Comparison of ENCODE assay signal across 8 mouse cellular contexts in genomic region chr15:89179630-89179964, GRCm38 (mm10). TPM values are rescaled to one million over a fixed set of nuclear protein-coding genes. Genes with fewer than 3 reads are reported as not detected.
A peak's percentile ranks its signal among the peaks of the same experiment; 100 is the strongest.
DNase-seq lines count a peak whose midpoint lies in the region; ATAC-seq and TF ChIP-seq lines count a peak whose summit lies in the region.

No protein-coding gene starts in this region.

- H3K9ac ChIP-seq in embryonic facial prominence, embryonic 13.5 days = peak overlapping the region; percentile 92
- peak overlapping the region; percentile 76 for H3K9ac ChIP-seq in intestine, embryonic 14.5 days (ENCODE audit: low read length)
- peak overlapping the region; percentile 96 for H3K9ac ChIP-seq in neural tube, embryonic 12.5 days

- WGBS in lung, adult 2 months = 6% methylated on average over 6 of the region's 6 CpGs
- WGBS in embryonic facial prominence, embryonic 13.5 days = under 1% methylated on average over 6 of the region's 6 CpGs
- 4% methylated on average over 6 of the region's 6 CpGs for WGBS in intestine, embryonic 14.5 days
- 3% methylated on average over 6 of the region's 6 CpGs for WGBS in neural tube, embryonic 12.5 days

- TF ChIP-seq POLR2A in lung, adult 2 months (IDR thresholded peaks at IDR 0.05; ENCODE audit: borderline replicate concordance, extremely low read depth, low read depth, low read length) = no peak

- peak overlapping the region; percentile 93 for H3K4me2 ChIP-seq in embryonic facial prominence, embryonic 13.5 days
- peak overlapping the region; percentile 63 for H3K4me2 ChIP-seq in intestine, embryonic 14.5 days (ENCODE audit: low read length)
- peak overlapping the region; percentile 89 for H3K4me2 ChIP-seq in neural tube, embryonic 12.5 days (replicated peaks)

- H3K9me3 ChIP-seq in embryonic facial prominence, embryonic 13.5 days = no peaks in the 10 kb centered on the region
- no peaks in the 10 kb centered on the region for H3K9me3 ChIP-seq in intestine, embryonic 14.5 days (ENCODE audit: control insufficient read depth, low read length)
- H3K9me3 ChIP-seq in neural tube, embryonic 12.5 days = no peaks in the 10 kb centered on the region

- no peaks in the 10 kb centered on the region for H3K27me3 ChIP-seq in embryonic facial prominence, embryonic 13.5 days
- no peaks in the 10 kb centered on the region for H3K27me3 ChIP-seq in intestine, embryonic 14.5 days (replicated peaks; ENCODE audit: control insufficient read depth, insufficient read depth, low read length)
- H3K27me3 ChIP-seq in neural tube, embryonic 12.5 days (replicated peaks) = 0 out of 2 replicates have a peak, but pooled peaks cover 5% of the 10 kb centered on the region

- DNase-seq in lung, adult 2 months = no peak
- DNase-seq in lung, postnatal 10 days = no peak
- DNase-seq in intestine, embryonic 14.5 days (ENCODE audit: low spot score) = peak; percentile 62
- no peak for DNase-seq in gastrocnemius, postnatal 36 days
- no peak for DNase-seq in thymus, postnatal 25 days

- TF ChIP-seq CTCF in lung, adult 2 months (IDR thresholded peaks at IDR 0.05; ENCODE audit: insufficient read depth, low read length) = no peak

- H3K4me3 ChIP-seq in lung, adult 2 months (replicated peaks; ENCODE audit: extremely low read depth, low read depth, low read length) = peak overlapping the region; percentile 58
- H3K4me3 ChIP-seq in embryonic facial prominence, embryonic 13.5 days = peak overlapping the region; percentile 83
- peak overlapping the region; percentile 72 for H3K4me3 ChIP-seq in intestine, embryonic 14.5 days (ENCODE audit: low read depth, low read length)
- H3K4me3 ChIP-seq in neural tube, embryonic 12.5 days = peak overlapping the region; percentile 83

- H3K27ac ChIP-seq in embryonic facial prominence, embryonic 13.5 days = peak overlapping the region; percentile 95
- H3K27ac ChIP-seq in intestine, embryonic 14.5 days (ENCODE audit: low read depth) = peak overlapping the region; percentile 88
- H3K27ac ChIP-seq in neural tube, embryonic 12.5 days = no peak overlapping the region

- no peak for ATAC-seq in embryonic facial prominence, embryonic 13.5 days (ENCODE audit: insufficient number of reproducible peaks, insufficient read depth, low FRiP score, low TSS enrichment, low read depth)
- ATAC-seq in intestine, embryonic 14.5 days (replicated peaks; ENCODE audit: low FRiP score, low TSS enrichment, low read depth) = no peak
- ATAC-seq in neural tube, embryonic 12.5 days (ENCODE audit: low FRiP score, low read depth) = no peak
- ATAC-seq in frontal cortex, adult (ENCODE audit: low TSS enrichment) = no peak

- intact Hi-C loops in gastrocnemius, postnatal 36 days (cut with DNase I) = loop anchor here (5.0 kb wide), 1 partner anchor 37 kb away; the partner anchor contains the start of gene Mapk12

- peaks cover 1% of the 10 kb centered on the region; the same call in 1 of the 2 replicates for H3K36me3 ChIP-seq in embryonic facial prominence, embryonic 13.5 days
- no peaks in the 10 kb centered on the region for H3K36me3 ChIP-seq in intestine, embryonic 14.5 days (ENCODE audit: control insufficient read depth, insufficient read depth, low read length)
- peaks cover 3% of the 10 kb centered on the region for H3K36me3 ChIP-seq in neural tube, embryonic 12.5 days

- H3K4me1 ChIP-seq in lung, adult 2 months (ENCODE audit: control insufficient read depth, insufficient read depth, low read length) = peaks cover 23% of the 10 kb centered on the region
- H3K4me1 ChIP-seq in embryonic facial prominence, embryonic 13.5 days = peaks cover 75% of the 10 kb centered on the region
- H3K4me1 ChIP-seq in intestine, embryonic 14.5 days (replicated peaks; ENCODE audit: control insufficient read depth, insufficient read depth, low read length) = peaks cover 54% of the 10 kb centered on the region
- peaks cover 57% of the 10 kb centered on the region for H3K4me1 ChIP-seq in neural tube, embryonic 12.5 days

RNA-seq across cellular contexts. Expression of gene Plxnb2, which starts 1.0 kb away (rescaled TPM):
- 204 and 210 TPM in 2 replicates for polyA plus RNA-seq in lung, adult 2 months (2012; rRNA removed)
- 130 and 157 TPM in 2 replicates for polyA plus RNA-seq in embryonic facial prominence, embryonic 13.5 days (2015; fragmentation: Nextera tagmentation; extraction: Ambion mirVana)
- polyA plus RNA-seq in intestine, embryonic 14.5 days (2014; fragmentation: Nextera tagmentation; extraction: Ambion mirVana) = 149 and 150 TPM in 2 replicates
- polyA plus RNA-seq in neural tube, embryonic 12.5 days (2016; fragmentation: Nextera tagmentation; extraction: Ambion mirVana) = 123 and 126 TPM in 2 replicates
- total RNA-seq in gastrocnemius, postnatal 36 days (2021) = 1 to 10 TPM; 8.9 to 9.6 TPM

RNA-seq across cellular contexts. Expression of gene Dennd6b, which starts 16.7 kb away (rescaled TPM):
- 15.6 and 17.2 TPM in 2 replicates for polyA plus RNA-seq in lung, adult 2 months (2012; rRNA removed)
- 21.3 TPM in 2 replicates for polyA plus RNA-seq in embryonic facial prominence, embryonic 13.5 days (2015; fragmentation: Nextera tagmentation; extraction: Ambion mirVana)
- 13.9 and 16.2 TPM in 2 replicates for polyA plus RNA-seq in intestine, embryonic 14.5 days (2014; fragmentation: Nextera tagmentation; extraction: Ambion mirVana)
- 55.5 and 62.6 TPM in 2 replicates for polyA plus RNA-seq in neural tube, embryonic 12.5 days (2016; fragmentation: Nextera tagmentation; extraction: Ambion mirVana)
- total RNA-seq in gastrocnemius, postnatal 36 days (2021) = 1 to 10 TPM; 7.6 to 9.0 TPM

RNA-seq across cellular contexts. Expression of gene Mapk11, which starts 30.2 kb away (rescaled TPM):
- 13.7 and 14.0 TPM in 2 replicates for polyA plus RNA-seq in lung, adult 2 months (2012; rRNA removed)
- polyA plus RNA-seq in embryonic facial prominence, embryonic 13.5 days (2015; fragmentation: Nextera tagmentation; extraction: Ambion mirVana) = 13.3 and 13.5 TPM in 2 replicates
- 7.4 and 7.8 TPM in 2 replicates for polyA plus RNA-seq in intestine, embryonic 14.5 days (2014; fragmentation: Nextera tagmentation; extraction: Ambion mirVana)
- polyA plus RNA-seq in neural tube, embryonic 12.5 days (2016; fragmentation: Nextera tagmentation; extraction: Ambion mirVana) = 45.7 and 46.6 TPM in 2 replicates
- 1 to 10 TPM in 1 of 2 experiments, under 1 TPM in 1; 0.79 to 1.1 TPM for total RNA-seq in gastrocnemius, postnatal 36 days (2021)

RNA-seq across cellular contexts. Expression of gene Ppp6r2, which starts 31.8 kb away (rescaled TPM):
- 153 and 372 TPM in 2 replicates for polyA plus RNA-seq in lung, adult 2 months (2012; rRNA removed)
- 40.0 and 41.7 TPM in 2 replicates for polyA plus RNA-seq in embryonic facial prominence, embryonic 13.5 days (2015; fragmentation: Nextera tagmentation; extraction: Ambion mirVana)
- polyA plus RNA-seq in intestine, embryonic 14.5 days (2014; fragmentation: Nextera tagmentation; extraction: Ambion mirVana) = 26.9 and 29.6 TPM in 2 replicates
- 56.9 and 69.7 TPM in 2 replicates for polyA plus RNA-seq in neural tube, embryonic 12.5 days (2016; fragmentation: Nextera tagmentation; extraction: Ambion mirVana)
- 10 to 100 TPM; 81.0 to 85.9 TPM for total RNA-seq in gastrocnemius, postnatal 36 days (2021)

RNA-seq across cellular contexts. Expression of gene Mapk12, which starts 39.1 kb away (rescaled TPM):
- polyA plus RNA-seq in lung, adult 2 months (2012; rRNA removed) = 28.2 and 32.2 TPM in 2 replicates
- polyA plus RNA-seq in embryonic facial prominence, embryonic 13.5 days (2015; fragmentation: Nextera tagmentation; extraction: Ambion mirVana) = 4.6 and 4.7 TPM in 2 replicates
- 4.5 and 5.1 TPM in 2 replicates for polyA plus RNA-seq in intestine, embryonic 14.5 days (2014; fragmentation: Nextera tagmentation; extraction: Ambion mirVana)
- 11.7 and 13.4 TPM in 2 replicates for polyA plus RNA-seq in neural tube, embryonic 12.5 days (2016; fragmentation: Nextera tagmentation; extraction: Ambion mirVana)
- total RNA-seq in gastrocnemius, postnatal 36 days (2021) = 100 to 1,000 TPM; 131 to 136 TPM
